In the genomic region with DNA sequence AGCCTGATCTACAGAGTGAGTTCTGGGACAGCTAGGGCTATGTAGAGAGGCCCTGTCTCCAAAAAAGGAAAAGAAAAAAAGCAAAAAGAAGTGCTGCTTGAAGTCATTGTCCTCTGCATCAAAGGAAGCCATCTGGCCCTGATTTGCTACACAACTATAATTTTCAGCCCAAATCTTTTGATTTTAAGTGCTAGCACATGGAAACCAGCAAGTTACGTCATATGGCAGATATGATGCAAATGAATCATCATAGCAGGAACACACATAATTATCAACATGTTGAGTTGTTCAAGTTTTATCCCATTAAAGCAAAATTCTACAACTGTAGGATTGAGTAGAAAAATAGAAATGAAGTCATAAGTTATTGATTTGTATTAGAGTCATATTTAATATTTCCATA, we compare ENCODE assay signal across 18 mouse cellular contexts.
"Had no signal": no experiment of that assay in that cellular context is flagged by ENCODE, and none has a peak within 500 bp of the region (broad histone marks: within the 10 kb centered on the region; RNA-seq: fewer than 3 reads in every experiment).

No protein-coding gene starts in this region.

- ATAC-seq: midbrain, embryonic 16.5 days had no signal

- H3K4me3 ChIP-seq: midbrain, embryonic 10.5 days; midbrain, embryonic 12.5 days; myocyte; neural tube, embryonic 13.5 days; neural tube, embryonic 15.5 days had no signal

- H3K9me3 ChIP-seq: midbrain, embryonic 10.5 days; midbrain, embryonic 12.5 days; neural tube, embryonic 13.5 days; neural tube, embryonic 15.5 days had no signal

- DNase-seq: lung, embryonic 14.5 days; lung, postnatal 10 days; lung, postnatal 4 days; midbrain, embryonic 14.5 days; retina, postnatal 1 day; right cerebral cortex, adult 18-20 months; right cerebral cortex, postnatal 25 days; right cerebral cortex, postnatal 4 days; spleen, adult 18-20 months; thymus, adult 18-20 months; thymus, postnatal 14 days; thymus, postnatal 36 days had no signal

- H3K27ac ChIP-seq: midbrain, embryonic 10.5 days; midbrain, embryonic 12.5 days; neural tube, embryonic 13.5 days; neural tube, embryonic 15.5 days had no signal

- H3K9ac ChIP-seq: lung, embryonic 14.5 days; midbrain, embryonic 12.5 days; neural tube, embryonic 13.5 days; neural tube, embryonic 15.5 days had no signal

- H3K4me1 ChIP-seq: midbrain, embryonic 10.5 days; midbrain, embryonic 12.5 days; neural tube, embryonic 13.5 days; neural tube, embryonic 15.5 days had no signal

- H3K27me3 ChIP-seq: midbrain, embryonic 12.5 days; neural tube, embryonic 13.5 days; neural tube, embryonic 15.5 days had no signal

- H3K36me3 ChIP-seq: midbrain, embryonic 10.5 days; midbrain, embryonic 12.5 days; neural tube, embryonic 13.5 days; neural tube, embryonic 15.5 days had no signal

- H3K4me2 ChIP-seq: lung, embryonic 14.5 days; midbrain, embryonic 12.5 days; neural tube, embryonic 13.5 days; neural tube, embryonic 15.5 days had no signal
